Mouse (Mus musculus) forebrain, embryonic 15.5 days (tissue): ENCODE measurements at regions not wholly inside any gene's neighbourhood (a gene's known extent, or its start where the extent isn't known, plus 50 kb on each side); places are given as distances from the start of the nearest gene placed in this dataset.

Source experiments
- ATAC-seq: fragments of 200-750 bp; cut with Nextera tagmentation; replicated peaks from 2 replicates; pipeline ENCODE4 v1.8.0; 2017; ENCODE audit warnings: mild to moderate bottlenecking, moderate TSS enrichment, moderate library complexity
- H3K27ac ChIP-seq: fragments of 300-500 bp; sonication (generic); replicated peaks from 2 replicates; pipeline ENCODE4 v1.5.1; 2015; ENCODE audit warnings: mild to moderate bottlenecking, inconsistent platforms
- H3K27me3 ChIP-seq: fragments of 300-500 bp; sonication (generic); 2 replicates; pipeline ENCODE4 v1.6.1; 2015; ENCODE audit warnings: inconsistent platforms
- H3K36me3 ChIP-seq: fragments of 300-500 bp; sonication (generic); 2 replicates; pipeline ENCODE4 v1.6.1; 2015; ENCODE audit warnings: mild to moderate bottlenecking, inconsistent platforms
- H3K4me1 ChIP-seq: fragments of 300-500 bp; sonication (generic); 2 replicates; pipeline ENCODE4 v1.6.1; 2015; ENCODE audit warnings: inconsistent platforms
- H3K4me2 ChIP-seq: fragments of 300-500 bp; sonication (generic); replicated peaks from 2 replicates; pipeline ENCODE4 v1.6.1; 2015; ENCODE audit warnings: mild to moderate bottlenecking, inconsistent platforms
- H3K4me3 ChIP-seq: fragments of 300-500 bp; sonication (generic); 2 replicates; pipeline ENCODE4 v1.5.1; 2015; ENCODE audit warnings: mild to moderate bottlenecking, inconsistent platforms
- H3K9ac ChIP-seq: fragments of 300-500 bp; sonication (generic); replicated peaks from 2 replicates; pipeline ENCODE4 v1.6.1; 2015; ENCODE audit warnings: mild to moderate bottlenecking, inconsistent platforms
- H3K9me3 ChIP-seq: fragments of 300-500 bp; sonication (generic); 2 replicates; pipeline ENCODE4 v1.6.1; 2016; ENCODE audit warnings: inconsistent platforms
- WGBS: fragments of 180-500 bp; shearing (Covaris S2); methylation state at CpG from one replicate; pipeline ENCODE4 v1.1.7; 2015; ENCODE audit warnings: mixed read lengths; 5-methylcytosine and 5-hydroxymethylcytosine counted together

DNA sequence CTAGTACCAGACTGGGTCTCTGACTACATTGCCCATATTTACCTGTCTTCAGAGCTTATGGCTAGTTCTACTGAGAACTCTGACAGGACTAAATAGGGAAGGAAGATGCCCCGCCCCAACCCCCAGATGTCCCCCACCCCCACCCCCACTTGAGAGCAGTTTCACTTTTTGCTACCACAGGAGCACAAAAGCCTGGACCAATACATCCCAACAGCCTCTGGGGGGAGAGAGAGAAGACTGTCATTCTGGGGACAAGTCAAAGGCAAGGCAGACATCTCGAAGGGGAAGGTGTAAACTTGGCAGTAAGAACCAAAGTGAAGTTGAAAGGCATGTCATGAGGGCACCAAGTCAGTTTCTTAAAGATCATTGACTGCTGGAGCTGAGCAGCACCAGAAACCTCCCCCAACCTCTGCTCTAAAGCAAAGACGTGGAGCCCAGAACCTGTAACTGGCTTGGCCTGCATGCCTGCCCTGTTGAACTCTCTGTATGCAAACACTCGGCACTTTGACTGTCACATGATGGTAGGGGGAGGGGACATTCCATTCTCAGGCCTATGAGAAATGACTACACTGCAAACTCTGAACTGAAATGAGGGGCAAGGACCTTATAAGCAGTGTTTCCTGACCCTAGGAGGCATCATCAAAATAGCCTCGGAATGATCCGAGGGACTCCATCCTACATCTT is 123.3 kb downstream of the Psat1 start:
- Histone ChIP-seq H3K9me3 (no peaks in the 10 kb centered on the region), H3K4me2 (no peak overlapping the region), H3K4me3 (no peak overlapping the region), H3K27me3 (no peaks in the 10 kb centered on the region), H3K36me3 (no peaks in the 10 kb centered on the region), H3K9ac (no peak overlapping the region), H3K27ac (no peak overlapping the region), H3K4me1 (no peaks in the 10 kb centered on the region)
- WGBS, result 88% methylated on average over 6 of the region's 6 CpGs
- no peak for ATAC-seq

- no peaks in the 10 kb centered on the region for H3K36me3 ChIP-seq
- H3K27ac ChIP-seq, result no peak overlapping the region
- no peaks in the 10 kb centered on the region for H3K9me3 ChIP-seq
- no peak for ATAC-seq
- no peak overlapping the region for H3K9ac ChIP-seq
- H3K4me2 ChIP-seq, result no peak overlapping the region
- no peak overlapping the region for H3K4me3 ChIP-seq
- WGBS, result 84% methylated on average over 7 of the region's 7 CpGs
- no peaks in the 10 kb centered on the region for H3K4me1 ChIP-seq
- no peaks in the 10 kb centered on the region for H3K27me3 ChIP-seq
Observed at GRCm38 (mm10) chr19:15820020-15820419, 127.1 kb downstream of the Psat1 start.

GRCm38 (mm10) chr19:15815166-15815565 is 132.0 kb downstream of the Psat1 start:
- no peaks in the 10 kb centered on the region for H3K27me3 ChIP-seq
- H3K4me3 ChIP-seq, result no peak overlapping the region
- no peaks in the 10 kb centered on the region for H3K9me3 ChIP-seq
- no peak overlapping the region for H3K9ac ChIP-seq
- WGBS, result 71% methylated on average over 6 of the region's 6 CpGs
- H3K36me3 ChIP-seq, result no peaks in the 10 kb centered on the region
- ATAC-seq, result no peak
- H3K4me2 ChIP-seq, result no peak overlapping the region
- no peak overlapping the region for H3K27ac ChIP-seq
- H3K4me1 ChIP-seq, result no peaks in the 10 kb centered on the region

GRCm38 (mm10) chr19:15809008-15809407 is 138.1 kb downstream of the Psat1 start:
- WGBS, result 91% methylated on average over 5 of the region's 5 CpGs
- H3K4me3 ChIP-seq, result no peak overlapping the region
- no peak for ATAC-seq
- no peak overlapping the region for H3K9ac ChIP-seq
- H3K27ac ChIP-seq, result no peak overlapping the region
- no peaks in the 10 kb centered on the region for H3K36me3 ChIP-seq
- no peaks in the 10 kb centered on the region for H3K9me3 ChIP-seq
- peaks cover under 1% of the 10 kb centered on the region for H3K4me1 ChIP-seq
- H3K4me2 ChIP-seq, result no peak overlapping the region
- no peaks in the 10 kb centered on the region for H3K27me3 ChIP-seq

GRCm38 (mm10) chr19:15807681-15808080 is 139.5 kb downstream of the Psat1 start:
- Histone ChIP-seq H3K4me1 (peaks cover 12% of the 10 kb centered on the region), H3K9ac (no peak overlapping the region), H3K27ac (no peak overlapping the region), H3K27me3 (no peaks in the 10 kb centered on the region), H3K9me3 (no peaks in the 10 kb centered on the region), H3K4me2 (no peak overlapping the region), H3K36me3 (no peaks in the 10 kb centered on the region), H3K4me3 (no peak overlapping the region)
- no peak for ATAC-seq
- WGBS, result 92% methylated on average over 2 of the region's 2 CpGs

DNA sequence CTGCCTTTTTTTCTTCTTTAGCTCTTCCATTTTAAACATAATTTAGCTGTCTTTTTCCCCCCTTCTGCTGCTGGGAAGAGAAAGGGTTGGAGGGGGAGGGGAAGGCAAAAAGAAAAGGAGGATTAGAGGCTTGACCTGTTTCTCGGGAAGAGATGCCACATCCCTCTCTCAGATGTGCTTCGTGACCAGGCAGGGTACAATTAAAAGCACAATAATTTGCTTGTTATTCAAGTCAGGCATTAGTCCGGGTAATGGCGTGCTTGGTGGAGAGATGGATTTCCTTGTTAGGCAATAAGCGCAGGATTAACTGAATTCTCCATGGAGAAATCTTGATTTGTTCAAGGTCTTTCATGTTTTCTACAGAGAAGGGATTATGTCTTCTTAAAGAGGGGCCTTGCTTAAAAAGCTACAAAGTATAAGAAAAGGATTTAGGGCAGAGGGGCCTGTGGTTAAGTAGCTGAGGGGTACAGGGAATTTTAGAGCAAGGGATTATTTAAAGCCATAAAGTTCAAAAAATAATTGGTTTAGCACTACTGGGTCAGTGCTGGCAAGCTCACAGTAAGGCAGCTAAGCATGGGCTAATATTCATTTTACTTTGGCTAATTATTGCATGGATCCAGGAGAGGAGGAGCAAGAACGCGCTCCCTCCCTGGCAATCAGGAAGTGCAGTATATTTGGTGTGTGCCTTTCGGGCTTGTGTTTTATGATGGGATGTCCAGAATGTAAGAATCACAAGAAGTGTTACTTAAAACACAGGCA is 143.8 kb downstream of the Psat1 start:
- H3K9ac ChIP-seq, result no peak overlapping the region
- peak overlapping the region; percentile 14 for H3K4me2 ChIP-seq
- peak; percentile 44 for ATAC-seq
- H3K4me1 ChIP-seq, result peaks cover 35% of the 10 kb centered on the region
- 0 out of 2 replicates have a peak, but pooled peaks cover 3% of the 10 kb centered on the region for H3K27me3 ChIP-seq
- no peak overlapping the region for H3K4me3 ChIP-seq
- 6% methylated on average over 8 of the region's 8 CpGs for WGBS
- no peaks in the 10 kb centered on the region for H3K9me3 ChIP-seq
- H3K27ac ChIP-seq, result peak overlapping the region; percentile 67
- H3K36me3 ChIP-seq, result no peaks in the 10 kb centered on the region

DNA sequence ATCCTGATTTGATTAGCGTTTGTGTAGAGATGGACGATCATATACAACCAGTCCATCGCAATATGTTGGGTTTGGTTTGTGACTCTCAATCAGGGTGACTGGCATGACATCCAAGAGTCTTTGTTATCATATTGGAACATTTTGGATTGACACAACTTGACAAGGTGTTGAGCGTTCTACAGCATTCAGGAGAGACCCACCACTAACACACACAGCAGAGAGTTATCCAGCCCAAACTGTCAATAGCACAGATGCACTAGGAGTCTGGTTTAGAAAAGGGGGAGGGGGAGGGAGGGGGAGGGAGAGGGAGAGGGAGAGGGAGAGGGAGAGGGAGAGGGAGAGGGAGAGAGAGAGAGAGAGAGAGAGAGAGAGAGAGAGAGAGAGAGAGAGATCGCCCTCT is 144.5 kb downstream of the Psat1 start:
- Histone ChIP-seq H3K9ac (no peak overlapping the region), H3K4me2 (0 out of 2 replicates have a peak overlapping the region, but pooled peaks have one; percentile 49), H3K4me1 (peaks cover 35% of the 10 kb centered on the region), H3K9me3 (no peaks in the 10 kb centered on the region), H3K27me3 (peaks cover 3% of the 10 kb centered on the region; the same call in 1 of the 2 replicates), H3K4me3 (no peak overlapping the region), H3K27ac (peak overlapping the region; percentile 86), H3K36me3 (no peaks in the 10 kb centered on the region)
- peak; percentile 41; the same call in 1 of the 2 replicates for ATAC-seq
- 23% methylated on average over 5 of the region's 5 CpGs for WGBS

GRCm38 (mm10) chr19:15801811-15802486 is 145.2 kb downstream of the Psat1 start:
- no peaks in the 10 kb centered on the region for H3K36me3 ChIP-seq

DNA sequence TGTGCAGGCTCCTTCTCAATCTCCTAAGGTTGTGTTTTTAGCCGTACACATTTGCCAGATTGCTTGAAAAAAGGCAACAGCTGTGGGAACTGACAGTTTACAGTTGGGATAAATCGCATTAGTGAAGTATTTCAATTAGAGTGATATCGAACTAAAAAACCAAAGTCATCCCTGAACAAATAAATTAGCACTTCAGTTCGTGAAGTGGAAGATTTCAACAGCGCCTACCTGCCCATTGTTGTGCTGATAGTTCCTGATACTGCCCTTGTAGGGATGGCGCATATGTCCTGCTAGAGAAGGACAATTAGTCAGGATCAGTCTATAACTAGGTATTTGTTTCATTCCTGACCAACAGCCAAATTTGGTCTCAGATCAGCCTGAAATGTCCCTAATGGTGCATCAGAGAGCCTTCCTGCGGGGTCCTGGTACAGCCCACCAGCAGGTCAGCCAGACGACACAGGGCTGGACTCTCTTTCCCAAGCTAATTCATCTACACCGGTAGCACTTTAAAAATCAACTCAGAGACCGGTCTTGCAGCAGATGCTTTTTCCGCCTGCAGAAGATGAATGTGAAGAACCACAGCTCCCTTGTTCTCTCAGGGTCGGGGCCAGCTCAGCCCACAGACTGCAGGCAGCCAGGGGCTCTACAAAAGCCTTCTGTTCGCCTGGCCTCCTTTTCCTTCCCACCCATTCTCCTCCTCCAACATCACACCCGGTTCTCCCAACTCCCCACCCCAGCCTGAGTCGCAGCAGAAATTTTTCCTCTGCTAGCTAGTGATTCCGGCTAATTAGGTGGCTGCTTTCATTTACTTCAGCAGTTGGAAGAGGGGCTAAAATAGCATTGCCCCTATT is 146.1 kb downstream of the Psat1 start:
- Histone ChIP-seq H3K4me2 (peak overlapping the region; percentile 49), H3K27me3 (peaks cover 7% of the 10 kb centered on the region; the same call in 1 of the 2 replicates), H3K4me1 (peaks cover 35% of the 10 kb centered on the region), H3K4me3 (peak overlapping the region; percentile 32), H3K27ac (peak overlapping the region; percentile 86), H3K36me3 (no peaks in the 10 kb centered on the region), H3K9ac (peak overlapping the region; percentile 33), H3K9me3 (no peaks in the 10 kb centered on the region)
- WGBS, result 6% methylated on average over 16 of the region's 16 CpGs
- peak; percentile 84 for ATAC-seq

More at GRCm38 (mm10) chr19:15801811-15802486, 145.2 kb downstream of the Psat1 start:
- peaks cover 3% of the 10 kb centered on the region; the same call in 1 of the 2 replicates for H3K27me3 ChIP-seq
- peak overlapping the region; percentile 86 for H3K27ac ChIP-seq
- H3K9ac ChIP-seq, result peak overlapping the region; percentile 33
- 2% methylated on average over 17 of the region's 17 CpGs for WGBS
- no peaks in the 10 kb centered on the region for H3K9me3 ChIP-seq
- ATAC-seq, result peak; percentile 86
- peak overlapping the region; percentile 32 for H3K4me3 ChIP-seq
- peaks cover 35% of the 10 kb centered on the region for H3K4me1 ChIP-seq
- peak overlapping the region; percentile 49 for H3K4me2 ChIP-seq

- Histone ChIP-seq H3K4me3 (no peak overlapping the region), H3K36me3 (no peaks in the 10 kb centered on the region), H3K27me3 (peaks cover 7% of the 10 kb centered on the region; the same call in 1 of the 2 replicates), H3K4me2 (no peak overlapping the region), H3K9me3 (no peaks in the 10 kb centered on the region), H3K4me1 (peaks cover 11% of the 10 kb centered on the region), H3K9ac (no peak overlapping the region), H3K27ac (no peak overlapping the region)
- ATAC-seq, result no peak
- WGBS, result 55% methylated on average over 4 of the region's 4 CpGs
Observed at GRCm38 (mm10) chr19:15796466-15796865, 150.7 kb downstream of the Psat1 start.

- H3K9ac ChIP-seq, result no peak overlapping the region
- H3K36me3 ChIP-seq, result no peaks in the 10 kb centered on the region
- H3K27me3 ChIP-seq, result 0 out of 2 replicates have a peak, but pooled peaks cover 4% of the 10 kb centered on the region
- peaks cover 7% of the 10 kb centered on the region for H3K4me1 ChIP-seq
- no peak overlapping the region for H3K27ac ChIP-seq
- H3K4me2 ChIP-seq, result no peak overlapping the region
- ATAC-seq, result no peak
- no peaks in the 10 kb centered on the region for H3K9me3 ChIP-seq
- H3K4me3 ChIP-seq, result no peak overlapping the region
- WGBS, result 71% methylated on average over 4 of the region's 4 CpGs
Observed at GRCm38 (mm10) chr19:15791942-15792341, 155.2 kb downstream of the Psat1 start.
